Mouse (Mus musculus) forebrain, embryonic 10.5 days (tissue): Measurements from ENCODE around the gene Mmp23. TPM values are rescaled to one million over a fixed set of nuclear protein-coding genes. Genes with fewer than 3 reads are reported as not detected.
"Not testable (repeated sequence)": the region's sequence is repeated elsewhere in the genome, so short reads cannot be mapped to it uniquely, and the experiment has no call there.

Experiments used
- DNase-seq: peaks from one replicate; pipeline ENCODE4 v3.0.0-alpha.2; 2017; ENCODE audit warnings: low spot score; ENCODE audit errors: extremely low spot score
- H3K27ac ChIP-seq: fragments of 300-500 bp; sonication (generic); 2 replicates; pipeline ENCODE4 v1.5.1; 2016; ENCODE audit warnings: mild to moderate bottlenecking
- H3K27me3 ChIP-seq: fragments of 300-500 bp; sonication (generic); 2 replicates; pipeline ENCODE4 v1.6.1; 2016; ENCODE audit warnings: mild to moderate bottlenecking; ENCODE audit not compliant: poor library complexity, severe bottlenecking
- H3K36me3 ChIP-seq: fragments of 300-500 bp; sonication (generic); replicated peaks from 2 replicates; pipeline ENCODE4 v1.6.1; 2016; ENCODE audit warnings: mild to moderate bottlenecking, moderate library complexity
- H3K4me1 ChIP-seq: fragments of 300-500 bp; sonication (generic); 2 replicates; pipeline ENCODE4 v1.6.1; 2016
- H3K4me3 ChIP-seq: fragments of 300-500 bp; sonication (generic); 2 replicates; pipeline ENCODE4 v1.5.1; 2016; ENCODE audit warnings: mild to moderate bottlenecking, moderate library complexity
- H3K9me3 ChIP-seq: fragments of 300-500 bp; sonication (generic); 2 replicates; pipeline ENCODE4 v1.6.1; 2016; ENCODE audit warnings: mild to moderate bottlenecking, moderate library complexity
- WGBS: fragments of 180-500 bp; shearing (Covaris S2); methylation state at CpG from one replicate; pipeline ENCODE4 v1.1.7; 2016; 5-methylcytosine and 5-hydroxymethylcytosine counted together
- polyA plus RNA-seq: library from polyadenylated mRNA; unstranded; fragments of >200 nt; fragmentation: Nextera tagmentation; extraction: Ambion mirVana; gene quantifications from 2 replicates; pipeline ENCODE4 v1.2.1, GENCODE M21; 2016

The Mmp23 gene
- polyA plus RNA-seq, 1 experiment from 2014 or later = 1.8 TPM

DNA sequence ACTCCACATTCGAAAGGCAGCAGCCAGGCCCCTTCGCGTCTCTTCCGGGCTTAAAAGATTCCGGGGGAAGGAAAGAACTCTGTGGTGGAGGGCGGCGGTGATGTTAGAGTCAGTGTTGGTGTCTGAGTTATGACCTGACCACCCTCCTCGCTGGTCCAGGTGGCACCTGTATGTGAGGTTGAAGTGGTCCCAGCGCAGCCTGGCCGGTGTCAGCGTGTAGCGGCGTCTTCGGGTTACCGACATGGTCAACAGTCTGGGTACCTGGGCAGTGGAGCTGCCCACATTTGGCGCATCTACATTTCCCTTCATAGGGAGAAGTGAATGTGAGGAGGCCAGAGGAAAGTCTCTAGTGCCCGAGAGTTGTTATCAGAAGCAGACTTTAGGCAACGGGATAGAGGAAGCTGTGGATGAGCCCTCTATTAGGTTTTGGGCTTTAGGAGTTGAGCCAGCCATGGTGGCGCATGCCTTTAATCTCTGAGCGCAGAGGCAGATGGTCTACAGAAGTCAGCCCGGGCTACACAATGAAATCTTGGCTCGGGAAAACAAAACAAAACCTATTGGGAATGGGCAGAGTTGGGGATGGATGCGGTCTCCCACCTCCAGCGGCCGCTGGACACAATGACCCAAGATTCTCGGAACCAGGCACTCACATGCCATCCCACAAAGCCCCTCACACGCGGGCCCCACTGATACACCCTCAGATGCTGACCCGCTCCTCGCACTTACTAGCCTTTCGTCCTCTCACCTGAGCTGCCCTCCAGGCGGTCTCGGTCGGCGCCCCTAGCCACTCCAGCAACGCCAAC lies 700 bp downstream of the Mmp23 start:
- peak overlapping the region; percentile 48; the same call in 1 of the 2 replicates for H3K27ac ChIP-seq
- peaks cover 73% of the 10 kb centered on the region for H3K27me3 ChIP-seq
- H3K4me1 ChIP-seq = peaks cover 41% of the 10 kb centered on the region
- no peak for DNase-seq
- H3K9me3 ChIP-seq = no peaks in the 10 kb centered on the region
- peak overlapping the region; percentile 51 for H3K4me3 ChIP-seq
- peaks cover 55% of the 10 kb centered on the region for H3K36me3 ChIP-seq
- WGBS = 20% methylated on average over 36 of the region's 36 CpGs

DNA sequence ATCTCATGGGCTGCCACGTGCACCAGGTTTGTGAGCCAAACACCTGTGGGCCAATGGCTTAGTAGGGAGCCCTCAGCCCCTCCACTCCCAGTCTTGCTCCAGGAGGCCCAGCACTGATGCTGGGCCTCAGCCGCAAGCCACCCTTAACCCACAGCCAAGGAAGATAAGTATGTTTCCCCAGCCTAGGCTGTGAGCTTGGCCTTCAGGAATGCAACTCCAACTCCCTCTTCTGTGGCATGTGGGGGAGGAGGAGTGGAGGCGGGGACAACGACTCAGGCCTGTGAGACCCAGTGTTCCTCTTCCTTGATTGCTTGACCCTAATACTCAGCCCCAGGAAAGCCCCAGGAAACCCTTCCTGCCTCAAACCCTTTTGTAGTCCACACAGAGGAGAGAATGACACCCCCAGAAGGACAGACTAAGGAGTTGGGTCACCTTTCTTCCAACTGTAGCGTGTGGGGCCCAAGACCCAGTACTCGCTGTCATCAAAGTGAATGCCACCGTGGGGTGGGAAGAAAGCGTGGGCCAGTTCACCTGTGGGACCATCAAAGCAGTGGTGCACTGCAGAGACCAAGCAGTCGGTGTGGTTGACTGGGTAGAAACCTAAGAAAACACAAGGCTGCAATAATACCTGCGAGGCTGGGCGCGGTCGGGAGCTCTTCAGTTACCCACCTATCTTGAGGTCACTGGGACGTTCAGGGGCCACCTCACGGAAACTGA lies 1.5 kb downstream of the Mmp23 start:
- no peak for DNase-seq
- Histone ChIP-seq H3K4me3 (peak overlapping the region; percentile 51; the same call in 1 of the 2 replicates), H3K27ac (no peak overlapping the region), H3K27me3 (peaks cover 66% of the 10 kb centered on the region), H3K4me1 (peaks cover 41% of the 10 kb centered on the region), H3K36me3 (peaks cover 63% of the 10 kb centered on the region), H3K9me3 (no peaks in the 10 kb centered on the region)
- 69% methylated on average over 15 of the region's 15 CpGs for WGBS

DNA sequence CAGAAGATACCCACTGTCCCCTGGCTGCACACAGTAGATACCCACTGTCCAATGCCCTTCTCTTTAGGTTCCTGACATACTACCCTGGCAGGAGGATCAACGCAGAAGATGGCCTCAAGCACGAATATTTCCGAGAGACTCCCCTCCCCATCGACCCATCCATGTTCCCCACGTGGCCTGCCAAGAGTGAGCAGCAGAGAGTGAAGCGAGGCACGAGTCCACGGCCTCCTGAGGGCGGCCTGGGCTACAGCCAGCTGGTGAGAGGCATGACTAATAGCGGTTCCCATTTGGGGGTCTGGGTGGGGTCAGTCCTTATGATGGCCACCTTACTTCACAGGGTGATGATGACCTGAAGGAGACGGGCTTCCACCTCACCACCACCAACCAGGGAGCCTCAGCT lies 3.8 kb downstream of the Mmp23 start:
- DNase-seq = no peak
- Histone ChIP-seq H3K27me3 (peaks cover 42% of the 10 kb centered on the region), H3K36me3 (peaks cover 77% of the 10 kb centered on the region), H3K9me3 (no peaks in the 10 kb centered on the region), H3K4me3 (no peak overlapping the region), H3K4me1 (peaks cover 28% of the 10 kb centered on the region), H3K27ac (no peak overlapping the region)
- WGBS = 94% methylated on average over 11 of the region's 11 CpGs

DNA sequence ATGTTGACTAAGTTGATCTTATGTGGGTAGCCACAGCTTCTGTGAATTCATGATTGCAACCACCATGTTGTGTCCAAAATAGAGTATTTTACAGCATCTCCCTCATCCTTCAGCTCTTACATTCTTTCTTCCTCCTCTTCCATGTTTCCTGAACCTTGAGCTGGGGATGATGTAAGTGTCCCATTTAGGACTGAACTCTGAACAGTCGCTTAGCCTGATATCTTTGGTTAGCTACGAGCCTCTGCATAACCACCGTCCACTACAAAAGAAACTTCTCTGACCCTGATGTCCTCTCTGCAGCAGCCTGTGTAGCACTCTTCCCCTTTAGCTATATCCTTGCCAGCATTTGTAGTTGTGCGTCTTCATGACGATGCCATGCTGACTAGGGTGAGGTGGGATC lies 7.5 kb downstream of the Mmp23 start:
- DNase-seq = no peak
- 95% methylated on average over 5 of the region's 5 CpGs for WGBS
- Histone ChIP-seq H3K27me3 (peaks cover 6% of the 10 kb centered on the region), H3K27ac (no peak overlapping the region), H3K4me3 (no peak overlapping the region), H3K4me1 (no peaks in the 10 kb centered on the region), H3K9me3 (no peaks in the 10 kb centered on the region), H3K36me3 (peaks cover 98% of the 10 kb centered on the region)

DNA sequence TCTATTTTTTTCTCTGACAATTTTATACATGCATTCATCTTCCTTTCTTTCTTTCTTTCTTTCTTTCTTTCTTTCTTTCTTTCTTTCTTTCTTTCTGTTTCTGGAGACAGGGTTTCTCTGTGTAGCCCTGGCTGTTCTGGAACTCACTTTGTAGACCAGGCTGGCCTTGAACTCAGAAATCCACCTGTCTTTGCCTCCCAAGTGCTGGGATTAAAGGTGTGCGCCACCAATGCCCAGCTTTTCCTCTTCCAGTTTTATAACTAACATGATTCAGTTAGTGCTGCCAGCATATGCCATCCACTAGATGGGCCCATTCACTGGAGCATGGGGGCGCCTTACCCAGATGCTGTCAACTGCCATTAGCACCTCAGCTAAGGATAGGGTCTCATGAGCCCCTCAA lies 7.9 kb downstream of the Mmp23 start, which contains the start of gene Gm10563:
Gene Gm10563, minus strand, starts transcription at position 101 of the 400 bp plus-strand sequence.
- H3K27ac ChIP-seq, DNase-seq, H3K4me3 ChIP-seq, H3K4me1 ChIP-seq, H3K9me3 ChIP-seq, H3K27me3 ChIP-seq: not testable (repeated sequence)
- peaks cover 98% of the 10 kb centered on the region for H3K36me3 ChIP-seq
- 97% methylated on average over 2 of the region's 2 CpGs for WGBS

DNA sequence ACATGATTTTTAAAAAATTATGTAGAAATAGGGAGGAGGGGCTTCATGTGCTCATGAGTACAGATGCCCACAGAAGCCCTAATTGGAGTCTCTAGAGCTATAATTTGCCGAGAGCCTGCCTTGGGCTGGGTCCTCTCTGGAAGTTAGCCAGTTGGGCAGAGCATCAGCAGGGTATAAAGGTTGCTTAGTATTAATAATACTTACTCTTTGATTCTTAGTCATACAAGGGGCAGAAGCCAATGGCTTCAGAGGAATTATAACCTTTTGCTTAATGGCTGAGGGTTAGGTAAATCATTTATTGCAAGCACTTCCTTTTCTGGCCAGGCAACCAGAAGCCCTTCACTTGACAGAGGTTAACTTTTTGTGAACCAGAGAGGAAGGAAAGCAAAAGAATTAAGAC lies 9.7 kb downstream of the Mmp23 start:
- WGBS = 92% methylated on average over 1 of the region's 1 CpGs
- Histone ChIP-seq H3K9me3 (no peaks in the 10 kb centered on the region), H3K27me3 (no peaks in the 10 kb centered on the region), H3K4me3 (no peak overlapping the region), H3K27ac (no peak overlapping the region), H3K36me3 (peaks cover 97% of the 10 kb centered on the region), H3K4me1 (no peaks in the 10 kb centered on the region)
- DNase-seq = no peak

DNA sequence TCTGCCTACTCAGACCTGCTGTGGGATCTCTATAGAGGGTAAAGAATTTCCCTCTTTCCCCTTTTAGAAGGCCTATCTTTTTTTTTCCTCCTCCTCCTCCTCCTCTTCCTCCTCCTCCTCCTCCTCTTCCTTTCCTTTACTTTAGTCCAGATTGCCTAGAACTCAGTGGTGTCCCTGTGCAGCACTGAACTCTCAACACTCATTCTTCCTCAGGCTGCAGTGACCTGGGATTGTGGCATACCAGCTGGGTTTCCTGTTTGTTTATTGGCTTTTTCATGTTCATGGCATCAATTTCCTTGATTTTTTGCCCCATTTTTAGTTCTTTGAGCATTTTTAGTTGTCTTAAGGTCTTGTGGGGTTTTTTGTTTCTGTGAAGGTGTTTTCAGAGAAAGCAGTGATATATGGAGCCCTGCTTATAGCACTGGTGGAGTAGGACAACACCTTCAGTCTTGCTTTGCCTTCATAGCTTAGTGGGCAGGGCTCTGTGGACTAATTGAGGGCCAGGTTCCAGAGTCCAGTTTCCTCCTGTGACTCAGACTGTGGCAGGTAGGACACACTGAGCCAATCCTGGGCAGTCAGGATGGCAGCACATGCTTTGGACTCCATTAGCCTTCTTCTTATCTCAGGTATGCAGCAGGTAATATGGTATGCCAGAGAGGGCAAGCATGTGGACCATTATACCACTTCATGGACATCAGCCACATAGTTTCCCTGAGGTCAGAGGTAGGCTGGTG lies 17.3 kb downstream of the Mmp23 start:
- H3K27ac ChIP-seq = no peak overlapping the region
- H3K9me3 ChIP-seq = no peaks in the 10 kb centered on the region
- H3K36me3 ChIP-seq = peaks cover 98% of the 10 kb centered on the region
- no peak for DNase-seq
- H3K4me1 ChIP-seq = no peaks in the 10 kb centered on the region
- H3K4me3 ChIP-seq = no peak overlapping the region
- no peaks in the 10 kb centered on the region for H3K27me3 ChIP-seq

DNA sequence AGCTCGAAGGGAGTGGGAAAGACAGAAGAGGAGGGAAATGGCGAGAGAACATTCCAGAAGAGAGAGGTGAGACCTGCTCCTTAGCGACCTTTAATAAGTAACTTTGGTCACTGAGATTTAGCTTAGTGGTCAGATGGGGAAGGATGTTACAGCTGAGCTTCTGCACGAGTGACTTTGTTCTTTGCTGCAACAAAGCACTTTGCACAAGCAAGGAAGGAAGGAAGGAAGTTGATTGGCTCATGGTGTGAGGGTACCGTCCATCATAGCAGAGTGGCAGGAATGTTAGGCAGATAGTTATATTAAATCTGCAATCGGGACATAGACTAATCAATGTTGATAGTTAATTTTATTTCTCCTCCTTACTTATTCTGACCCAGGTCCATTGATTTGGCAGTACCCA lies 22.9 kb downstream of the Mmp23 start:
- Histone ChIP-seq H3K4me3 (no peak overlapping the region), H3K27ac (no peak overlapping the region), H3K4me1 (peaks cover 6% of the 10 kb centered on the region), H3K36me3 (peaks cover 87% of the 10 kb centered on the region), H3K9me3 (no peaks in the 10 kb centered on the region), H3K27me3 (no peaks in the 10 kb centered on the region)
- WGBS = 94% methylated on average over 6 of the region's 6 CpGs
- no peak for DNase-seq

DNA sequence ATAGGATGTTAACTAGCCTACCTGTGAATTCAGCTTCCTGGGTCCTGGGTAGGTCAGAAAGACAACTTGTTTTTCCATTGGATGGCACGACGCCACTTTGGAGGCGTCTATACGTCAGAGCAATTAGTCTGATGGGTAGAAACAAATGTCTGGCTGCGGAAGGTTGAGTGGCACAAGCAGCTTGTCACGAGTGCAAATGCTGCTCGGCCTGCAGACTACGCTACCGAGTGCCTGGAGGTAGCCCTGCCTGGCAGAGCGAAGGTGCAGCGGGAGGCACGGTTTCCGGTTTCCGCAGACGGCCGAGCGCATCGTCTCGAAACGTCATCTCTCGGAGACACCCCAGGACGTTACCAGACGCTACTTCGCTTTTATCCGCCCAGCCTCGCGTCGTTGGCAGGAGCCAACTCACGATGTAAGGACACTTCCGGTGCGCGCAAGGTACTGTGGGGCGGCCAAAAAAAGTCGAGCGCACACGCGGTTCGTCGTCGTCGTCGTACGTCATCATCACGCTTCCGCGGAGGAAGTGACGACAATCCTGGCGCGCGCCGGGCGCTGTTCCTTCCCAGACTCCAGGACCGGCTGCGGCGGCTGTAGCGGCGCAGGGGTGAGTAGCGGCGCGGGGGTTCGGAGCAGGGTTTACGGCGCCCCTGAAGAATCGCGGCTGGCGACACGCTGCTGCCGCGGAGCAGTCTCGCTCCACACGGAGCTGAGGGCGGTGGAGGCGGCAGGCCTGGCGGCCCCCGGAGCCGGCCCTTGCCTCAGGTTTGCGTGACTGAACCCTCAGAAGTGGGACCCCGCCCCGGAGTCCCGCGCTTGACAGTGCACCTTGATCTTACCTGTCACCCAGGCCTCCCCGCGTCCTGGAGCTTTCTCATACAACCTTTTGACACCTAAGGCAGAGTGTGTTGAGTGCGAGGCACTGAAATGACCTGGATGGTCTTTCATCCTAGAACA lies 28.6 kb downstream of the Mmp23 start, which contains the start of gene Cdk11b:
Gene Cdk11b, plus strand, starts transcription at position 517 of the 954 bp plus-strand sequence.
- Histone ChIP-seq H3K27ac (peak within 1 kb of the TSS; percentile 87), H3K36me3 (peaks cover 56% of the 10 kb centered on the region), H3K9me3 (no peaks in the 10 kb centered on the region), H3K27me3 (no peaks in the 10 kb centered on the region), H3K4me1 (peaks cover 16% of the 10 kb centered on the region), H3K4me3 (peak within 1 kb of the TSS; percentile 99)
- DNase-seq = peak; percentile 96
- WGBS = under 1% methylated on average over 84 of the region's 84 CpGs

DNA sequence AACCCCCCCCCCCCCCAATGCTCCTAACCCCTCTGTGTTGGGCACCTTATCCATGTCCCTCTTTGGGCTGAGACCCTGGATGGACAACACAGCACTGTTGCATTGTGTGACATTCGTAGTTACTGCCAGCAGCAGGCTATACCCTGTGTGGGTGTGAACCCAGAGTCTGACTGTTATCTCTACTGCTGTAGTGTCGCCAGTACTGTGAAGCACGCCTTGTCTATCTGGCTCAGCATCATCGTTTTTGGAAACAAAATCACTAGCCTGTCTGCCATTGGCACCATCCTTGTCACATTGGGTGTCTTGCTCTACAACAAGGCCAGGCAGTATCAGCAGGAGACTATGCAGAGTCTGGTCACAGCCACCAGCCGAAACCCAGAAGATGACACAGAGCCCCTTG lies 34.9 kb downstream of the Mmp23 start:
- peaks cover 84% of the 10 kb centered on the region for H3K36me3 ChIP-seq
- WGBS = 90% methylated on average over 5 of the region's 5 CpGs

DNA sequence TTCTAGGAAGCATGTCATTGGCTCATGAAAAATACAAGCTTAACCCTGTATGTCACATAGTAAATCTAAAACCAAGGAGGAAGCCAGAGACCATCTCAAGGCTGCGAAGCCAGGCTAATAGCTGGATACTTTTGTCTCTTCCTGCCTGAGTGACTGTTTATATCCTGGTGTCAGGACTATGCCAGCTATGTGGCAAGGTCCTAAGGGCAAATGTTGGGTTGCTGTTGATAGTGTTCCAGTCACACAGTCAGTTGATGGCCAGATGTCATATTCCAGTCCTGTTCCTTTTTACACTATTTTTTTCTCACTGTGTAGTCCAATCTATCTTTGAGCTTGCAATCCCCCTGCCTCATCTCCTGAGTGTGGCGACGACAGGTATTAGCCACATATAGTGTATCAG lies 39.9 kb downstream of the Mmp23 start:
- 94% methylated on average over 3 of the region's 3 CpGs for WGBS
- Histone ChIP-seq H3K4me1 (no peaks in the 10 kb centered on the region), H3K4me3 (no peak overlapping the region), H3K9me3 (no peaks in the 10 kb centered on the region), H3K36me3 (peaks cover 86% of the 10 kb centered on the region), H3K27me3 (no peaks in the 10 kb centered on the region), H3K27ac (no peak overlapping the region)
- DNase-seq = no peak

More for the DNA sequence above, 34.9 kb downstream of the Mmp23 start:
- Histone ChIP-seq H3K4me3 (no peak overlapping the region), H3K4me1 (peaks cover 1% of the 10 kb centered on the region), H3K27ac (no peak overlapping the region), H3K27me3 (no peaks in the 10 kb centered on the region), H3K9me3 (no peaks in the 10 kb centered on the region)
- no peak for DNase-seq

DNA sequence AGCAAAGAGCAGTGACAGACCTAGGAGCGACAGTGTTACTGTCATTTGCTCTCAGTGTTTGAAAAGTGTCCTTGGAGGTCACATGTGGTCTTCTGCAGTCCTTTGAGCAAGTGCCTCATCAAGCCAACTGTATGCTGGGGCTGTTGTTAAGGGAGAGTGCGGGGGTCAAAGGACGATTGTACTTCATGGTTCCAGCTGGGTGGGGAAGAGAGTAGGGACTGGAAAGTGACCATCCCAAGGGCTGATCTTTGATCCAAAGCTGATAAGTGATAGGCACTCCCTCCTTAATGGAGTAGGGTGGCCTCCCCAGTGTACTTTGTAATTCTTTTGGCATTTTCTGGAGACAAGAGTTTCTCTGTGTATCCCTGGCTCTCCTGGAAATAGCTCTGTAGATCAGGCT lies 41.3 kb downstream of the Mmp23 start:
- no peak for DNase-seq
- peaks cover 80% of the 10 kb centered on the region for H3K36me3 ChIP-seq
- 93% methylated on average over 3 of the region's 3 CpGs for WGBS

More for the DNA sequence above, 41.3 kb downstream of the Mmp23 start:
- no peaks in the 10 kb centered on the region for H3K4me1 ChIP-seq
- no peaks in the 10 kb centered on the region for H3K9me3 ChIP-seq
- no peak overlapping the region for H3K4me3 ChIP-seq
- no peaks in the 10 kb centered on the region for H3K27me3 ChIP-seq
- H3K27ac ChIP-seq = no peak overlapping the region
